Mouse (Mus musculus) G1E (cell line): ENCODE results near the gene Pepd.

Source experiments
- CTCF ChIP-seq: IDR thresholded peaks from 2 replicates; pipeline ENCODE4 v1.5.1; 2012; ENCODE audit warnings: low read depth, low read length, inconsistent platforms, mixed read lengths
- GATA1 ChIP-seq: IDR thresholded peaks from 2 replicates; pipeline ENCODE4 v1.6.1; 2012; ENCODE audit warnings: borderline replicate concordance, low read length, inconsistent platforms, mixed read lengths
- GATA2 ChIP-seq: IDR thresholded peaks from 2 replicates; pipeline ENCODE4 v1.6.1; 2012; ENCODE audit warnings: low read depth, low read length, inconsistent platforms, borderline replicate concordance
- POLR2AphosphoS5 ChIP-seq: IDR thresholded peaks from 2 replicates; pipeline ENCODE4 v1.6.1; 2012; ENCODE audit warnings: low read depth, low read length, inconsistent platforms; ENCODE audit not compliant: insufficient replicate concordance
- TAL1 ChIP-seq: conservative IDR thresholded peaks from 2 replicates; pipeline ENCODE4 v1.6.1; 2012; ENCODE audit warnings: low read depth, low read length, inconsistent platforms, mixed read lengths

- TF ChIP-seq CTCF (no peak), GATA1 (no peak), TAL1 (no peak), POLR2AphosphoS5 (no peak), GATA2 (no peak)
Measured at GRCm38 (mm10) chr7:35035565-35035964, 123.4 kb downstream of the Pepd start.
